Comparison of ENCODE assay signal across 8 mouse cellular contexts in the genomic region with DNA sequence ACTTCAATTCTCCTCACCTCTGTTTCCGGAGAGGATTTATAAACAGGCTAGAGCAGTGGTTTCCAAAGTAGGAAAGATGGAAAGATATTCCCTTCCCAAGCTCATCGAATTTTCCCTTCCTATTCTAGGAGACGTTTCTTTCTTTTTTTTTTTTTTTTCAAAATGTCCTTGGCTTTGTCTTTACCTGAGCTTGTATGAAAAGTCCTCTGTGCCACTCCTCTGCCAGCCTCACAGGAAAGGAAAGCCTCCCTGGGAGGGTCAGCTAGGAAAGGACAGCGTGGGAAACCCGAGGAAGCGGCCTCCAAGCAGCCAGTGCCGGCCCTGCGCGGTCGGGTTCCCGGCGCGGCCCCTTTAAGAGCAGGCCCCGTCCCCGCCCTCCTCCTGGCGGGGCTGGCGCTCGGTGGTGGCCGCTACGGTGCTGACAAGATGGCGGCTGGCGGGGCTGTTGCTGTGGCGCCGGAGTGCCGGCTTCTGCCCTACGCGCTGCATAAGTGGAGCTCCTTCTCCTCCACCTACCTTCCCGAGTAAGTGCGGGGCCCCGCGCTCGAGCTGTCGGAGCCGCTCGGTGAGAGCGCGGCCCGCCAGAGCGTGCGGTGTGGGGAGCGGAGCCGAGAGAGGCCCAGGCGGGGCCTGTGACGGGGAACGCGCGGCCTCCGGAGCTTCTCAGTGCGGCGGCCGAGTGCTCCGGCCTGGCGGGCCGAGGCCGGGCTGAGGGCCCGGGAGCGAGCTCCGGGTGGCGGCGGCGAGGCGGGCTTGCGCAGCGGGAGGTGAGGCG. TPM values are rescaled to one million over a fixed set of nuclear protein-coding genes. Genes with fewer than 3 reads are reported as not detected.
DNase-seq lines count a peak whose midpoint lies in the region; ATAC-seq and TF ChIP-seq lines count a peak whose summit lies in the region.

A gene (plus strand): TSS at position 305 of the 775 bp plus-strand sequence.

- TF ChIP-seq POLR2A in CH12.LX (IDR thresholded peaks at IDR 0.05; ENCODE audit: low read depth, low read length) = peak; percentile 75; the same call in 1 of the 2 replicates

- H3K79me2 ChIP-seq in CH12.LX (replicated peaks; ENCODE audit: control insufficient read depth, extremely low read depth, insufficient read depth, poor library complexity, severe bottlenecking) = peaks cover 36% of the 10 kb centered on the region

- peak within 1 kb of the TSS; percentile 91 for H3K4me2 ChIP-seq in CH12.LX (ENCODE audit: insufficient read depth, low read depth, poor library complexity, severe bottlenecking)
- peak within 1 kb of the TSS; percentile 96 for H3K4me2 ChIP-seq in forebrain, embryonic 13.5 days
- peak within 1 kb of the TSS; percentile 74 for H3K4me2 ChIP-seq in liver, postnatal 0 days (ENCODE audit: low read depth, low read length)
- peak within 1 kb of the TSS; percentile 88 for H3K4me2 ChIP-seq in neural tube, embryonic 14.5 days (ENCODE audit: low read depth, low read length)

- dilution Hi-C loops in CH12.LX (cut with MboI; ENCODE audit: extremely low pct_ligation_motif_present, extremely low pct_unique_long_range_greater_than_20kb, low sequenced_read_pairs) = no loop called here

- H3K4me1 ChIP-seq in CH12.LX (ENCODE audit: control insufficient read depth in 1 of 2, insufficient read depth in 2 of 2) = peaks cover 2 to 23% of the 10 kb centered on the region in 2 experiments; a peak in 3 of 4 replicates
- peaks cover 36% of the 10 kb centered on the region for H3K4me1 ChIP-seq in forebrain, embryonic 13.5 days
- peaks cover 31% of the 10 kb centered on the region for H3K4me1 ChIP-seq in liver, postnatal 0 days (ENCODE audit: insufficient read depth)
- H3K4me1 ChIP-seq in neural tube, embryonic 14.5 days (ENCODE audit: control insufficient read depth, insufficient read depth, low read length) = peaks cover 17% of the 10 kb centered on the region

- TF ChIP-seq CTCF in CH12.LX (conservative IDR thresholded peaks at IDR 0.05 in 1 of 2, IDR thresholded peaks at IDR 0.05 in 1 of 2; ENCODE audit: low read depth in 2 of 2, low read length in 2 of 2) = no peak
- 0 out of 2 replicates have a peak, but pooled peaks have one; percentile 3 for TF ChIP-seq CTCF in liver, postnatal 0 days (IDR thresholded peaks at IDR 0.05; ENCODE audit: low read depth)

- TF ChIP-seq EP300 in CH12.LX (IDR thresholded peaks at IDR 0.05; ENCODE audit: low read length) = no peak
- TF ChIP-seq EP300 in liver, postnatal 0 days (IDR thresholded peaks at IDR 0.05; ENCODE audit: low read depth) = no peak

- peak; percentile 58 for DNase-seq in CH12.LX (ENCODE audit: extremely low read depth)
- peak; percentile 78 for DNase-seq in c-Kit-positive CD71-positive TER-119-positive erythroid progenitor cells, embryonic 14.5 days (ENCODE audit: low spot score)
- peak; percentile 93 to 94 for DNase-seq in heart, postnatal 10 days
- peak; percentile 55 for DNase-seq in large intestine, adult 2 months (ENCODE audit: low read depth, low spot score)
- DNase-seq in liver, postnatal 0 days = peak; percentile 91
- DNase-seq in testis, postnatal 10 days (ENCODE audit: low spot score) = peak; percentile 90

- peak; percentile 99 for ATAC-seq in forebrain, embryonic 13.5 days
- ATAC-seq in liver, postnatal 0 days = peak; percentile 93
- ATAC-seq in neural tube, embryonic 14.5 days (ENCODE audit: low read depth) = peak; percentile 99

- in situ Hi-C loops in CH12.LX (cut with MboI; ENCODE audit: low pct_ligation_motif_present, low pct_unique_long_range_greater_than_20kb, low sequenced_read_pairs) = loop anchor here (25.0 kb wide), 1 partner anchor 186 kb away; no protein-coding TSS in a partner anchor

- intact Hi-C loops in heart, postnatal 10 days (cut with DNase I) = loop anchor here (2.0 kb wide), 1 partner anchor 182 kb away; no protein-coding TSS in a partner anchor

- peak within 1 kb of the TSS; percentile 80 to 86 (median 86) for H3K4me3 ChIP-seq in CH12.LX (replicated peaks in 1 of 3; ENCODE audit: low read depth in 2 of 3, low read length in 2 of 3, poor library complexity in 1 of 3)
- H3K4me3 ChIP-seq in forebrain, embryonic 13.5 days = peak within 1 kb of the TSS; percentile 97
- peak within 1 kb of the TSS; percentile 99 for H3K4me3 ChIP-seq in liver, postnatal 0 days (ENCODE audit: low read depth, low read length)
- peak within 1 kb of the TSS; percentile 93 for H3K4me3 ChIP-seq in neural tube, embryonic 14.5 days (ENCODE audit: low read depth, low read length)

- no peaks in the 10 kb centered on the region for H3K27me3 ChIP-seq in CH12.LX (replicated peaks)
- no peaks in the 10 kb centered on the region for H3K27me3 ChIP-seq in forebrain, embryonic 13.5 days
- H3K27me3 ChIP-seq in liver, postnatal 0 days (ENCODE audit: insufficient read depth, low read length) = no peaks in the 10 kb centered on the region
- no peaks in the 10 kb centered on the region for H3K27me3 ChIP-seq in neural tube, embryonic 14.5 days (ENCODE audit: control insufficient read depth, insufficient read depth, low read length)

- H3K27ac ChIP-seq in CH12.LX (ENCODE audit: insufficient read depth, low read depth) = no peak within 1 kb of the TSS
- peak within 1 kb of the TSS; percentile 93 for H3K27ac ChIP-seq in forebrain, embryonic 13.5 days
- peak within 1 kb of the TSS; percentile 99 for H3K27ac ChIP-seq in liver, postnatal 0 days (ENCODE audit: low read depth)
- peak within 1 kb of the TSS; percentile 93 for H3K27ac ChIP-seq in neural tube, embryonic 14.5 days (ENCODE audit: low read depth, low read length)

- under 1% methylated on average over 58 of the region's 65 CpGs for WGBS in forebrain, embryonic 13.5 days
- WGBS in large intestine, adult 2 months = under 1% methylated on average over 65 of the region's 65 CpGs
- WGBS in liver, postnatal 0 days (ENCODE audit: insufficient replicate concordance) = under 1% methylated on average over 56 of the region's 65 CpGs
- 1% methylated on average over 55 of the region's 65 CpGs for WGBS in neural tube, embryonic 14.5 days

- peak within 1 kb of the TSS; percentile 94 for H3K9ac ChIP-seq in CH12.LX (ENCODE audit: insufficient read depth, low read depth)
- H3K9ac ChIP-seq in forebrain, embryonic 13.5 days = peak within 1 kb of the TSS; percentile 98
- peak within 1 kb of the TSS; percentile 100 for H3K9ac ChIP-seq in liver, postnatal 0 days (replicated peaks)
- peak within 1 kb of the TSS; percentile 95 for H3K9ac ChIP-seq in neural tube, embryonic 14.5 days (replicated peaks; ENCODE audit: low read depth, low read length)

- H3K9me3 ChIP-seq in CH12.LX (replicated peaks; ENCODE audit: low read length) = peaks cover 2% of the 10 kb centered on the region
- H3K9me3 ChIP-seq in forebrain, embryonic 13.5 days (replicated peaks) = no peaks in the 10 kb centered on the region
- H3K9me3 ChIP-seq in liver, postnatal 0 days (ENCODE audit: low read length) = no peaks in the 10 kb centered on the region
- no peaks in the 10 kb centered on the region for H3K9me3 ChIP-seq in neural tube, embryonic 14.5 days (ENCODE audit: control insufficient read depth, low read length)

- peaks cover 0 to 3% of the 10 kb centered on the region in 2 experiments for H3K36me3 ChIP-seq in CH12.LX (replicated peaks in 1 of 2; ENCODE audit: control insufficient read depth in 1 of 2, insufficient read depth in 1 of 2, low read length in 1 of 2)
- H3K36me3 ChIP-seq in forebrain, embryonic 13.5 days (ENCODE audit: poor library complexity, severe bottlenecking) = no peaks in the 10 kb centered on the region
- no peaks in the 10 kb centered on the region for H3K36me3 ChIP-seq in liver, postnatal 0 days (replicated peaks; ENCODE audit: insufficient read depth, low read length)
- no peaks in the 10 kb centered on the region for H3K36me3 ChIP-seq in neural tube, embryonic 14.5 days (ENCODE audit: control insufficient read depth, insufficient read depth, low read length)

- no peak for TF ChIP-seq RAD21 in CH12.LX (IDR thresholded peaks at IDR 0.05; ENCODE audit: low read depth, low read length)

TF ChIP-seq in CH12.LX, 34 proteins besides CTCF, POLR2A, EP300 and RAD21 (continues in another document):
- TF ChIP-seq MAX (IDR thresholded peaks at IDR 0.05; ENCODE audit: low read length) (no peak), ZC3H11A (IDR thresholded peaks at IDR 0.05; ENCODE audit: low read depth, low read length) (no peak), NRF1 (IDR thresholded peaks at IDR 0.05; ENCODE audit: low read depth, low read length) (peak; percentile 64), USF2 (conservative IDR thresholded peaks at IDR 0.05; ENCODE audit: low read depth, low read length) (no peak), BHLHE40 (IDR thresholded peaks at IDR 0.05; ENCODE audit: low read depth, low read length) (no peak), MAZ (IDR thresholded peaks at IDR 0.05; ENCODE audit: low read depth, low read length) (peak; percentile 93), IRF4 (IDR thresholded peaks at IDR 0.05; ENCODE audit: low read depth, low read length) (no peak; the same call in 1 of the 2 replicates), CHD2 (IDR thresholded peaks at IDR 0.05; ENCODE audit: low read length) (no peak), MYC (IDR thresholded peaks at IDR 0.05; ENCODE audit: low read depth, low read length) (no peak), UBTF (IDR thresholded peaks at IDR 0.05; ENCODE audit: low read depth, low read length) (peak; percentile 65; the same call in 1 of the 2 replicates), ETS1 (conservative IDR thresholded peaks at IDR 0.05; ENCODE audit: low read depth, low read length) (no peak), RCOR1 (conservative IDR thresholded peaks at IDR 0.05; ENCODE audit: low read depth, low read length) (no peak), KAT2A (IDR thresholded peaks at IDR 0.05; ENCODE audit: insufficient replicate concordance, low read length) (no peak), HCFC1 (IDR thresholded peaks at IDR 0.05; ENCODE audit: low read depth, low read length) (peak; percentile 66), GABPA (IDR thresholded peaks at IDR 0.05; ENCODE audit: insufficient replicate concordance, low read depth, low read length) (no peak), ZMIZ1 (IDR thresholded peaks at IDR 0.05; ENCODE audit: low read depth, low read length) (no peak), MAFK (IDR thresholded peaks at IDR 0.05; ENCODE audit: insufficient replicate concordance, low read length) (no peak), JUN (IDR thresholded peaks at IDR 0.05; ENCODE audit: insufficient read depth, low read depth, low read length) (no peak), SIN3A (IDR thresholded peaks at IDR 0.05; ENCODE audit: low read length) (peak; percentile 47; the same call in 1 of the 2 replicates)

RNA-seq across cellular contexts. Expression of the gene that starts here (rescaled TPM):
- total RNA-seq in CH12.LX (2012; rRNA removed) = 79.6 and 86.2 TPM in 2 replicates
- 127 and 142 TPM in 2 replicates for total RNA-seq in CH12.LX (2014; rRNA removed)
- 105 and 115 TPM in 2 replicates for polyA plus RNA-seq in CH12.LX (2012; ENCODE audit: insufficient read length, low read depth)
- 156 and 182 TPM in 2 replicates for polyA plus RNA-seq in forebrain, embryonic 13.5 days (2015; fragmentation: Nextera tagmentation; extraction: Ambion mirVana)
- total RNA-seq in heart, postnatal 10 days (2021) = 100 to 1,000 TPM; 194 to 206 TPM
- polyA plus RNA-seq in large intestine, adult 2 months (2012; rRNA removed) = 29.6 and 31.9 TPM in 2 replicates
- 95.7 and 103 TPM in 2 replicates for polyA plus RNA-seq in liver, postnatal 0 days (2015; fragmentation: Nextera tagmentation; extraction: Ambion mirVana)
- polyA plus RNA-seq in neural tube, embryonic 14.5 days (2014; fragmentation: Nextera tagmentation; extraction: Ambion mirVana) = 136 and 148 TPM in 2 replicates
